Mouse (Mus musculus) lung, postnatal 0 days (tissue): ENCODE results near the gene Fbxl5.

Experiments used
- CTCF ChIP-seq: IDR thresholded peaks from 2 replicates; pipeline ENCODE4 v1.5.1; 2016; ENCODE audit warnings: antibody characterized with exemption, mild to moderate bottlenecking
- EP300 ChIP-seq: IDR thresholded peaks from 2 replicates; pipeline ENCODE4 v1.6.1; 2016; ENCODE audit warnings: antibody characterized with exemption, mild to moderate bottlenecking, control low read depth

GRCm38 (mm10) chr5:43799530-43799929, 21.9 kb downstream of the Fbxl5 start:
- TF ChIP-seq CTCF (no peak), EP300 (peak; percentile 87)
